Mouse (Mus musculus) liver, embryonic 16.5 days (tissue): ENCODE results near the gene Cdc37. TPM values are rescaled to one million over a fixed set of nuclear protein-coding genes. Genes with fewer than 3 reads are reported as not detected.

Source experiments
- ATAC-seq: fragments of 200-750 bp; cut with Nextera tagmentation; 2 replicates; pipeline ENCODE4 v1.8.0; 2017; ENCODE audit warnings: low read depth, mild to moderate bottlenecking, moderate number of reproducible peaks, moderate library complexity
- H3K27ac ChIP-seq: fragments of 300-500 bp; sonication (generic); 2 replicates; pipeline ENCODE4 v1.5.1; 2014; ENCODE audit warnings: mild to moderate bottlenecking, low read length
- H3K27me3 ChIP-seq: fragments of 300-500 bp; sonication (generic); 2 replicates; pipeline ENCODE4 v1.6.1; 2014; ENCODE audit warnings: low read depth, low read length, mixed read lengths; ENCODE audit not compliant: control insufficient read depth, insufficient read depth
- H3K36me3 ChIP-seq: fragments of 300-500 bp; sonication (generic); 2 replicates; pipeline ENCODE4 v1.6.1; 2014; ENCODE audit warnings: mild to moderate bottlenecking; ENCODE audit not compliant: control insufficient read depth, insufficient read depth
- H3K4me1 ChIP-seq: fragments of 300-500 bp; sonication (generic); 2 replicates; pipeline ENCODE4 v1.6.1; 2014; ENCODE audit warnings: low read depth, low read length, mixed read lengths; ENCODE audit not compliant: control insufficient read depth
- H3K4me2 ChIP-seq: fragments of 300-500 bp; sonication (generic); 2 replicates; pipeline ENCODE4 v1.6.1; 2014; ENCODE audit warnings: low read depth, low read length, mixed read lengths
- H3K4me3 ChIP-seq: fragments of 300-500 bp; sonication (generic); 2 replicates; pipeline ENCODE4 v1.5.1; 2014; ENCODE audit warnings: low read depth, mild to moderate bottlenecking, low read length
- H3K9ac ChIP-seq: fragments of 300-500 bp; sonication (generic); 2 replicates; pipeline ENCODE4 v1.6.1; 2014; ENCODE audit warnings: low read depth, low read length
- H3K9me3 ChIP-seq: fragments of 300-500 bp; sonication (generic); replicated peaks from 2 replicates; pipeline ENCODE4 v1.6.1; 2016; ENCODE audit warnings: low read length; ENCODE audit not compliant: control insufficient read depth
- WGBS: fragments of 180-500 bp; shearing (Covaris S2); extraction: QIAGEN DNeasy Blood & Tissue Kit; methylation state at CpG from one replicate; pipeline ENCODE4 v1.1.7; 2014; ENCODE audit not compliant: insufficient replicate concordance; 5-methylcytosine and 5-hydroxymethylcytosine counted together
- polyA plus RNA-seq: library from polyadenylated mRNA; unstranded; fragments of >200 nt; fragmentation: Nextera tagmentation; extraction: Ambion mirVana; gene quantifications from 2 replicates; pipeline ENCODE4 v1.2.1, GENCODE M21; 2015

Cdc37 gene
- polyA plus RNA-seq, 1 experiment from 2014 or later = 104 TPM

- WGBS = 41% methylated on average over 11 of the region's 11 CpGs
Observed at GRCm38 (mm10) chr9:21163086-21164050, 13.6 kb upstream of the Cdc37 start.

GRCm38 (mm10) chr9:21161209-21161909, 11.6 kb upstream of the Cdc37 start:
- Histone ChIP-seq H3K36me3 (no peaks in the 10 kb centered on the region), H3K4me2 (peak overlapping the region; percentile 92), H3K27me3 (peaks cover 48% of the 10 kb centered on the region), H3K9ac (peak overlapping the region; percentile 76), H3K4me3 (peak overlapping the region; percentile 68), H3K4me1 (peaks cover 35% of the 10 kb centered on the region), H3K27ac (no peak overlapping the region; the same call in 1 of the 2 replicates), H3K9me3 (no peaks in the 10 kb centered on the region)
- peak; percentile 77 for ATAC-seq
- WGBS = under 1% methylated on average over 52 of the region's 52 CpGs

More at GRCm38 (mm10) chr9:21163086-21164050, 13.6 kb upstream of the Cdc37 start:
- no peak for ATAC-seq
- peaks cover 53% of the 10 kb centered on the region for H3K4me1 ChIP-seq
- no peaks in the 10 kb centered on the region for H3K36me3 ChIP-seq
- H3K4me2 ChIP-seq = no peak overlapping the region
- no peaks in the 10 kb centered on the region for H3K9me3 ChIP-seq
- no peak overlapping the region for H3K27ac ChIP-seq
- no peak overlapping the region for H3K4me3 ChIP-seq
- no peak overlapping the region for H3K9ac ChIP-seq
- peaks cover 57% of the 10 kb centered on the region for H3K27me3 ChIP-seq

DNA sequence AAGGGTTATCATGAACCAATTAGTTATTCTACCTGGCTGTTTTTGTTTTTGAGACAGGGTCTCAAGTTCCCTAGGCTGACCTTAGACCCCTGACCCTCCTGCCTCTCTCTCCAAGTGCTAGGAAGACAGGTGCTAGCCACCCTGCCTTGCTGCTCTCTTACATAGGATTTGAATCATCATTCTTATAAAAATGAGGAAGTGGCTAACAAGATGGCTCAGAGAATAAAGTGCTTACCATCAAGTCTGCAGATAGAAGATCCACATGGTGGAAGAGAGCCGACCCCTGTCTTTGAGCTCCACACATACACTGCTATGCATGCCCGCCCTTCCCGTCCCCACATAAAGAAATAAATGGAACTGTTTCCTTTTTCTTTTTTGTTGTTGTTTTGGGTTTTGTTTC, 5.0 kb upstream of the Cdc37 start:
- Histone ChIP-seq H3K27ac (no peak overlapping the region), H3K9me3 (no peaks in the 10 kb centered on the region), H3K36me3 (no peaks in the 10 kb centered on the region), H3K4me1 (peaks cover 16% of the 10 kb centered on the region), H3K4me2 (no peak overlapping the region), H3K9ac (no peak overlapping the region), H3K4me3 (no peak overlapping the region), H3K27me3 (no peaks in the 10 kb centered on the region)
- no peak for ATAC-seq
- 59% methylated on average over 3 of the region's 3 CpGs for WGBS

GRCm38 (mm10) chr9:21153833-21154232, 4.1 kb upstream of the Cdc37 start:
- ATAC-seq = no peak
- no peak overlapping the region for H3K27ac ChIP-seq
- no peaks in the 10 kb centered on the region for H3K9me3 ChIP-seq
- H3K9ac ChIP-seq = no peak overlapping the region
- H3K4me2 ChIP-seq = peak overlapping the region; percentile 54
- peaks cover 19% of the 10 kb centered on the region for H3K4me1 ChIP-seq
- WGBS = 25% methylated on average over 5 of the region's 5 CpGs
- no peaks in the 10 kb centered on the region for H3K27me3 ChIP-seq
- H3K36me3 ChIP-seq = no peaks in the 10 kb centered on the region
- peak overlapping the region; percentile 12 for H3K4me3 ChIP-seq

- Histone ChIP-seq H3K9ac (no peak overlapping the region), H3K4me1 (peaks cover 24% of the 10 kb centered on the region), H3K27ac (no peak overlapping the region), H3K4me2 (peak overlapping the region; percentile 54), H3K9me3 (no peaks in the 10 kb centered on the region), H3K36me3 (no peaks in the 10 kb centered on the region), H3K4me3 (peak overlapping the region; percentile 12), H3K27me3 (no peaks in the 10 kb centered on the region)
- ATAC-seq = no peak
- 2% methylated on average over 12 of the region's 12 CpGs for WGBS
Observed at GRCm38 (mm10) chr9:21153331-21153730, 3.5 kb upstream of the Cdc37 start.

DNA sequence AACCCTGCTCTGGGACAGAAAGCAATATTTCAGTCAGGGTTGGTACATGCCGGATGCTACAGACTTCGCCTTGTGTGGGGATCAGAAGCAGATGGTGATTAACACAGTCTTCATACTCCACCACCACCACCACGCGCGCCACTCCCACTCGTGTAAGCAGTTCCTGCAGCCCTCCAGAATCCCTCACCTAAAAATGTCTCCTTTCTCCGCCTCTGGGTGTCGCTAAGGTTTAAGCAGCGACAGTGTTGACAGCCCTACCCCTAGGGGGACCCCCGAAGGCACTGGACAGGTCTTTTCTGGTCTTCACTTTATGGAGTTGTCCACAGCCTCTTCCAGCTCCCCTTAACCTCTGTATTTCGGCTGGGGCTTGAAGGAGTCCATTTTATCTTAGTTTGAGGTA, 2.9 kb upstream of the Cdc37 start:
- Histone ChIP-seq H3K36me3 (no peaks in the 10 kb centered on the region), H3K27me3 (no peaks in the 10 kb centered on the region), H3K27ac (no peak overlapping the region), H3K4me1 (peaks cover 31% of the 10 kb centered on the region), H3K4me3 (peak overlapping the region; percentile 12; the same call in 1 of the 2 replicates), H3K9me3 (no peaks in the 10 kb centered on the region), H3K9ac (no peak overlapping the region), H3K4me2 (peak overlapping the region; percentile 54)
- 3% methylated on average over 11 of the region's 11 CpGs for WGBS
- no peak for ATAC-seq

DNA sequence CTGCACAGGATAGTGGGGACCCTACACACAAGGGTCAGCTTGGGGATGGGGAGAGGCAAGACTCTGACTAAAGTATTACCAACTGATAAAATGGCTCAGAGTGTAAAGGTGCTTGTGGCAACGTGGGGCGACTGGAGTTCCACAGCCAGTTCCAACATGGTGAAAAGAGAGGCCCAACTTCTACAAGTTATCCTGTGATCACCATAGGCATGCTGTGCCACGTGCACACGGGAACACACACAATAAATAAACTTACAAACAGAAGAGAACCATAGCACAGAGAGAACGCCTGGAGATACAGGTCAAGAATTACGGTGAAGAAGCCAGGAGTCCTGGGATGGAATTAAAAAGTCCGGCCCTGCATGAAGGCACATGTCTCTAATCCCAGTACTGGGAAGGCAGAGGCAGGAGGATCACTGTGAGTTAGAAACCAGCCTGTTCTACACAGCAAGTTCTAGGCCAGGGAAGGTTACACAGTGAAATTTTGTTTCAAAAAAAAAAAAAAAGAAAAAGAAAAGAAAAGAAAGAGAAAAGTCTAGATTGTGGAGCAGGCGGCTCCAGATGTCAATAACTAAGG, 617 bp downstream of the Cdc37 start:
- peak overlapping the region; percentile 86 for H3K4me3 ChIP-seq
- H3K9me3 ChIP-seq = no peaks in the 10 kb centered on the region
- H3K4me2 ChIP-seq = peak overlapping the region; percentile 84
- H3K27me3 ChIP-seq = no peaks in the 10 kb centered on the region
- WGBS = 1% methylated on average over 8 of the region's 8 CpGs
- peaks cover 48% of the 10 kb centered on the region for H3K4me1 ChIP-seq
- peak overlapping the region; percentile 73 for H3K27ac ChIP-seq
- H3K9ac ChIP-seq = peak overlapping the region; percentile 90
- H3K36me3 ChIP-seq = peaks cover 4% of the 10 kb centered on the region; the same call in 1 of the 2 replicates
- ATAC-seq = no peak

DNA sequence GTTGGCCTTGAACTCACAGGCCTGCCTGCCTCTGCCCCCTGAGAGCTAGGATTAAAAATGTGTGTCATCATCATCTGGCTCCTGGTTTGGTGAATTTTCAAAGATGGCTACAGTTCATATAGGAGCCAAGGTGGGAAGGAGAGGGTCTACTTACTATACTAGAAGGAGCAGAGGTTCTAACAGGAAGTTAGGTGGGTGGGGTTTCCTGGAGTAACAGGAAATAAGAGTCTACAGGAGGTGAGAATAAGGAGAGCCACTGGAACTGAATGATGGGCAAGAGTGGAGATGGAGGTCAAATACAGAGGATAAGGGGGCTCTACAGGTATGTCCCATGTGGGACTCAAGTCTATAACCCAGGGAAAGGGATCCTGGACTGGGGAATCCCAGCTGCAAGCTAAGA, 1.4 kb downstream of the Cdc37 start:
- peaks cover 6% of the 10 kb centered on the region; the same call in 1 of the 2 replicates for H3K36me3 ChIP-seq
- H3K27ac ChIP-seq = peak overlapping the region; percentile 34; the same call in 1 of the 2 replicates
- no peaks in the 10 kb centered on the region for H3K27me3 ChIP-seq
- peak overlapping the region; percentile 90 for H3K9ac ChIP-seq
- peak overlapping the region; percentile 86 for H3K4me3 ChIP-seq
- no peaks in the 10 kb centered on the region for H3K9me3 ChIP-seq
- H3K4me2 ChIP-seq = peak overlapping the region; percentile 84
- no peak for ATAC-seq
- H3K4me1 ChIP-seq = peaks cover 43% of the 10 kb centered on the region
